Mouse (Mus musculus) CH12.LX (cell line): ENCODE measurements at regions not wholly inside any gene's neighbourhood (a gene's known extent, or its start where the extent isn't known, plus 50 kb on each side); places are given as distances from the start of the nearest gene placed in this dataset.

Experiments
- DNase-seq: peaks from one replicate; pipeline ENCODE4 v3.0.0-alpha.2; 2013; ENCODE audit errors: extremely low read depth
- H3K27ac ChIP-seq: 2 replicates; pipeline ENCODE4 v1.5.1; 2012; ENCODE audit warnings: low read depth, mild to moderate bottlenecking, control low read depth, moderate library complexity; ENCODE audit not compliant: insufficient read depth
- H3K27me3 ChIP-seq: replicated peaks from 2 replicates; pipeline ENCODE3; 2012; ENCODE audit warnings: inconsistent platforms
- H3K36me3 ChIP-seq, 2 experiments: replicated peaks in 1 of 2; 2 replicates each; pipeline versions ENCODE3 to v1.6.1; 2012; ENCODE audit warnings: inconsistent platforms in 1 of 2, low read length in 1 of 2, mild to moderate bottlenecking in 1 of 2, mixed read lengths in 1 of 2, moderate library complexity in 1 of 2; ENCODE audit not compliant: control insufficient read depth in 1 of 2, insufficient read depth in 1 of 2
- H3K4me1 ChIP-seq, 2 experiments: 2 replicates each; pipeline ENCODE4 v1.6.1; 2012; ENCODE audit warnings: inconsistent platforms in 1 of 2, moderate library complexity in 1 of 2; ENCODE audit not compliant: insufficient read depth in 2 of 2, control insufficient read depth in 1 of 2
- H3K4me2 ChIP-seq: 2 replicates; pipeline ENCODE4 v1.6.1; 2012; ENCODE audit warnings: low read depth, mild to moderate bottlenecking, control low read depth; ENCODE audit not compliant: poor library complexity, insufficient read depth, severe bottlenecking
- H3K4me3 ChIP-seq, 3 experiments: fragments of 150-350 bp in 1 of 3; sonication (generic) in 1 of 3; replicated peaks in 1 of 3; 2 replicates each; pipeline versions ENCODE3 to v1.5.1; 2011 to 2012; ENCODE audit warnings: low read depth in 2 of 3, low read length in 2 of 3, mild to moderate bottlenecking in 2 of 3, moderate library complexity in 2 of 3, control low read depth in 1 of 3, improper control_type of control experiment in 1 of 3, inconsistent platforms in 1 of 3, mixed read lengths in 1 of 3; ENCODE audit not compliant: poor library complexity in 1 of 3
- H3K79me2 ChIP-seq: replicated peaks from 2 replicates; pipeline ENCODE4 v1.6.1; 2012; ENCODE audit warnings: mild to moderate bottlenecking, moderate library complexity; ENCODE audit not compliant: control insufficient read depth, poor library complexity, insufficient read depth, severe bottlenecking; ENCODE audit errors: extremely low read depth
- H3K9ac ChIP-seq: 2 replicates; pipeline ENCODE4 v1.6.1; 2012; ENCODE audit warnings: low read depth, mild to moderate bottlenecking, control low read depth, moderate library complexity; ENCODE audit not compliant: insufficient read depth
- H3K9me3 ChIP-seq: replicated peaks from 2 replicates; pipeline ENCODE3; 2012; ENCODE audit warnings: low read length, inconsistent platforms, mixed read lengths
- CHD1 ChIP-seq: IDR thresholded peaks from 2 replicates; pipeline ENCODE4 v1.6.1; 2012; ENCODE audit warnings: low read depth, low read length, improper control_type of control experiment, inconsistent platforms
- CHD2 ChIP-seq: IDR thresholded peaks from 2 replicates; pipeline ENCODE4 v1.6.1; 2011; ENCODE audit warnings: low read length, improper control_type of control experiment
- CTCF ChIP-seq, 2 experiments: IDR thresholded peaks in 1 of 2; conservative IDR thresholded peaks in 1 of 2; 2 replicates each; pipeline ENCODE4 v1.5.1; 2011 to 2012; ENCODE audit warnings: low read depth in 2 of 2, low read length in 2 of 2, improper control_type of control experiment in 1 of 2, inconsistent platforms in 1 of 2, mild to moderate bottlenecking in 1 of 2, moderate library complexity in 1 of 2
- E2F4 ChIP-seq: IDR thresholded peaks from 2 replicates; pipeline ENCODE4 v1.6.1; 2011; ENCODE audit warnings: low read depth, low read length, improper control_type of control experiment; ENCODE audit not compliant: insufficient replicate concordance
- EP300 ChIP-seq: IDR thresholded peaks from 2 replicates; pipeline ENCODE4 v1.6.1; 2011; ENCODE audit warnings: low read length, improper control_type of control experiment
- HCFC1 ChIP-seq: IDR thresholded peaks from 2 replicates; pipeline ENCODE4 v1.6.1; 2012; ENCODE audit warnings: low read depth, mild to moderate bottlenecking, inconsistent platforms, low read length, improper control_type of control experiment
- IRF4 ChIP-seq: IDR thresholded peaks from 2 replicates; pipeline ENCODE4 v1.6.1; 2014; ENCODE audit warnings: low read depth, mild to moderate bottlenecking, inconsistent platforms, low read length, improper control_type of control experiment
- JUND ChIP-seq: conservative IDR thresholded peaks from 2 replicates; pipeline ENCODE4 v1.6.1; 2011; ENCODE audit warnings: low read depth, low read length, improper control_type of control experiment
- KAT2A ChIP-seq: IDR thresholded peaks from 2 replicates; pipeline ENCODE4 v1.6.1; 2012; ENCODE audit warnings: low read length, improper control_type of control experiment, inconsistent platforms; ENCODE audit not compliant: insufficient replicate concordance
- MEF2A ChIP-seq: IDR thresholded peaks from 2 replicates; pipeline ENCODE4 v1.6.1; 2014; ENCODE audit warnings: low read depth, mild to moderate bottlenecking, inconsistent platforms, low read length, improper control_type of control experiment, borderline replicate concordance
- MXI1 ChIP-seq: IDR thresholded peaks from 2 replicates; pipeline ENCODE4 v1.6.1; 2011; ENCODE audit warnings: mild to moderate bottlenecking, low read depth, low read length, improper control_type of control experiment
- MYC ChIP-seq: IDR thresholded peaks from 2 replicates; pipeline ENCODE4 v1.6.1; 2011; ENCODE audit warnings: low read depth, mild to moderate bottlenecking, improper control_type of control experiment, low read length
- NELFE ChIP-seq: IDR thresholded peaks from 2 replicates; pipeline ENCODE4 v1.6.1; 2011; ENCODE audit warnings: low read depth, low read length, improper control_type of control experiment
- NRF1 ChIP-seq: IDR thresholded peaks from 2 replicates; pipeline ENCODE4 v1.6.1; 2014; ENCODE audit warnings: low read depth, mild to moderate bottlenecking, inconsistent platforms, low read length, improper control_type of control experiment, moderate library complexity
- POLR2A ChIP-seq: IDR thresholded peaks from 2 replicates; pipeline ENCODE4 v1.6.1; 2011; ENCODE audit warnings: low read depth, mild to moderate bottlenecking, improper control_type of control experiment, low read length
- RAD21 ChIP-seq: IDR thresholded peaks from 2 replicates; pipeline ENCODE4 v1.6.1; 2011; ENCODE audit warnings: low read depth, mild to moderate bottlenecking, low read length, improper control_type of control experiment, moderate library complexity
- RCOR1 ChIP-seq: conservative IDR thresholded peaks from 2 replicates; pipeline ENCODE4 v1.6.1; 2012; ENCODE audit warnings: low read depth, mild to moderate bottlenecking, inconsistent platforms, low read length, improper control_type of control experiment
- SMC3 ChIP-seq: IDR thresholded peaks from 2 replicates; pipeline ENCODE4 v1.6.1; 2011; ENCODE audit warnings: low read depth, low read length, improper control_type of control experiment
- TCF12 ChIP-seq: IDR thresholded peaks from 2 replicates; pipeline ENCODE4 v1.6.1; 2014; ENCODE audit warnings: low read depth, mild to moderate bottlenecking, inconsistent platforms, low read length, improper control_type of control experiment
- UBTF ChIP-seq: IDR thresholded peaks from 2 replicates; pipeline ENCODE4 v1.6.1; 2012; ENCODE audit warnings: low read depth, mild to moderate bottlenecking, inconsistent platforms, low read length, improper control_type of control experiment, moderate library complexity
- USF1 ChIP-seq: IDR thresholded peaks from 2 replicates; pipeline ENCODE4 v1.6.1; 2014; ENCODE audit warnings: low read depth, mild to moderate bottlenecking, inconsistent platforms, low read length, improper control_type of control experiment
- USF2 ChIP-seq: conservative IDR thresholded peaks from 2 replicates; pipeline ENCODE4 v1.6.1; 2011; ENCODE audit warnings: low read depth, low read length, improper control_type of control experiment
- ZMIZ1 ChIP-seq: IDR thresholded peaks from 2 replicates; pipeline ENCODE4 v1.6.1; 2012; ENCODE audit warnings: low read depth, mild to moderate bottlenecking, inconsistent platforms, low read length, improper control_type of control experiment
- ZNF384 ChIP-seq: IDR thresholded peaks from 2 replicates; pipeline ENCODE4 v1.6.1; 2012; ENCODE audit warnings: low read depth, low read length, improper control_type of control experiment, inconsistent platforms
- dilution Hi-C: fragments of 300-500 bp; cut with MboI; formaldehyde crosslinking; loops from 2 replicates; pipeline ENCODE4 v1.14.3; 2020; ENCODE audit warnings: low sequenced_read_pairs; ENCODE audit not compliant: extremely low pct_unique_long_range_greater_than_20kb, extremely low pct_ligation_motif_present
- in situ Hi-C: fragments of 300-500 bp; cut with MboI; formaldehyde crosslinking; loops from 3 replicates; pipeline ENCODE4 v1.14.3; 2019; ENCODE audit warnings: low sequenced_read_pairs, low pct_ligation_motif_present, low pct_unique_long_range_greater_than_20kb, mixed read lengths

DNA sequence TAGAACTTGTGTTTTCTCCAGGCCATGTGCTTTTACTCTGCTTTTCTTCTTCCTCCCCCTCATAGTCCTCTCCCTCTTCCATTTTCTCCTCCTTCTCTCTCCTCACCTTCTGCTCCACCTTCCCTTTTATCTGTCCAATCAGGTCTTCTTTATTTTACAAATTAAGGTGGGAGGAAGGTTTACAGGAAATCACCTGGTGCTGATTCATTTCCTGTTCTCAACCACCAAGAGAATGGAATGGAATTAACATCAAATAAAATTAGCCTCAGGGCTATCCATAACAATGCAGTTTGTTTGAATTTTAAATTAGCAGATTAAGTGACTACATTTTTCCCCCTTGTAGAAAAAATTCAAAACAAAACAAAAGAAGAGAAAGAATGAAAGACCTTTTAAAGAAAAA lies 414.3 kb upstream of the Slc39a10 start:
- no peaks in the 10 kb centered on the region for H3K27me3 ChIP-seq
- DNase-seq, result no peak
- no peaks in the 10 kb centered on the region for H3K4me1 ChIP-seq
- no peak overlapping the region for H3K4me2 ChIP-seq
- dilution Hi-C loops, result no loop called here
- TF ChIP-seq MYC (no peak), POLR2A (no peak), SMC3 (no peak), JUND (no peak), ZNF384 (no peak), ZMIZ1 (no peak), RCOR1 (no peak), E2F4 (no peak), TCF12 (no peak), NRF1 (no peak), EP300 (no peak), UBTF (no peak), CHD1 (no peak)
- TF ChIP-seq, all 38 proteins: peak for 0
- Histone ChIP-seq H3K27ac (no peak overlapping the region), H3K9ac (no peak overlapping the region), H3K79me2 (no peaks in the 10 kb centered on the region), H3K9me3 (peaks cover 14% of the 10 kb centered on the region), H3K4me3 (no peak overlapping the region), H3K36me3 (no peaks in the 10 kb centered on the region)
- in situ Hi-C loops, result no loop called here

DNA sequence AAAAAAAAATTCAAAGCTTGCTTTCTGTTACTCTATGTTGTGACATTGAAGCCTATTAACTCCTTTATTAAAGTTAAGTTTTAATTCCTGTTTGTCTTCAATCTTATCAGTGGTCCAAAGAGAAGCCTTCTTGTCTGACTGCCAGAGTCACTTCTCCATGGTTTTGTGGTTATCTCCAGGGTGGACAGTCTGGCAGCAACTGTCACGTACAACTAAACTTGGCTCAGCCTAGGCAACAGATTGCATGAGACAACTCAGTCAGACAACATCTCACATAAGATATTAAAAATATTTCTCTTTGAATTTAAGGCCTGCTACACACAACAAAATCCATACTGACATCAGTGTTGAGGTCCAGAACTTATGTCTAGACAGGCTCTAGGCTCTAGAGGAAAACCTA lies 406.7 kb upstream of the Slc39a10 start:
- no peak overlapping the region for H3K9ac ChIP-seq
- no peak overlapping the region for H3K27ac ChIP-seq
- dilution Hi-C loops (no loop called here), in situ Hi-C loops (no loop called here)
- no peaks in the 10 kb centered on the region for H3K79me2 ChIP-seq
- H3K9me3 ChIP-seq, result peaks cover 13% of the 10 kb centered on the region
- H3K36me3 ChIP-seq, result no peaks in the 10 kb centered on the region
- no peaks in the 10 kb centered on the region for H3K27me3 ChIP-seq
- no peak overlapping the region for H3K4me3 ChIP-seq
- no peaks in the 10 kb centered on the region for H3K4me1 ChIP-seq
- H3K4me2 ChIP-seq, result no peak overlapping the region
- no peak for TF ChIP-seq NELFE
- no peak for TF ChIP-seq E2F4
- no peak for TF ChIP-seq RAD21
- no peak for TF ChIP-seq MEF2A
- no peak for TF ChIP-seq USF2
- TF ChIP-seq CHD1, result no peak
- no peak for TF ChIP-seq ZMIZ1
- no peak for TF ChIP-seq CTCF (conservative IDR thresholded peaks at IDR 0.05 in 1 of 2, IDR thresholded peaks at IDR 0.05 in 1 of 2; ENCODE audit: low read depth in 2 of 2, low read length in 2 of 2)
- no peak for TF ChIP-seq UBTF
- TF ChIP-seq NRF1, result no peak
- TF ChIP-seq IRF4, result no peak
- no peak for TF ChIP-seq TCF12
- TF ChIP-seq MXI1, result no peak
- no peak for TF ChIP-seq USF1
- no peak for TF ChIP-seq HCFC1
- no peak for TF ChIP-seq KAT2A
- TF ChIP-seq POLR2A, result no peak
- no peak for TF ChIP-seq CHD2
- no peak for DNase-seq
